Mouse (Mus musculus) spleen, postnatal 14 days (tissue): ENCODE measurements around the gene Orm1.

ENCODE experiments used
- DNase-seq, 2 experiments: peaks; one replicate each; pipeline ENCODE4 v3.0.0; 2021 to 2022; ENCODE audit warnings: low spot score in 2 of 2

Orm1 gene

DNA sequence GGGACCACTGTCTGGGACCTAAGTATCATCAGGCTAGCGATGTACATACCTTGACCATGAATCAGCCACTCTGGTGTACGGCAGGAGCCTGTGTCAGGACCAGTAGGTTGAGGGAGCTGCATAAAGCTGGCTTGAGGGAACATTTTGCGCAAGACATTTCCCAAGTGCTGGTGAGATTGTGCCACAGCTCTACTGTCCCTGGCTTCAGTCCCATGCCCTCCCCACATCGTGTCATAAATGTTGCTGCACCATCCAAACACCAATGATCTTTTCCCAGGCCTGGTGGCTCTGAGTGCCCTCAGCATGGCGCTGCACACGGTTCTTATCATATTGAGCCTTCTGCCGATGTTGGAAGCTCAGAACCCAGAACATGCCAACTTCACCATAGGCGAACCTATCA is at the start of gene Orm1:
Orm1 (plus strand) TSS at position 266 of the 400 bp plus-strand sequence.
- no peak for DNase-seq

DNA sequence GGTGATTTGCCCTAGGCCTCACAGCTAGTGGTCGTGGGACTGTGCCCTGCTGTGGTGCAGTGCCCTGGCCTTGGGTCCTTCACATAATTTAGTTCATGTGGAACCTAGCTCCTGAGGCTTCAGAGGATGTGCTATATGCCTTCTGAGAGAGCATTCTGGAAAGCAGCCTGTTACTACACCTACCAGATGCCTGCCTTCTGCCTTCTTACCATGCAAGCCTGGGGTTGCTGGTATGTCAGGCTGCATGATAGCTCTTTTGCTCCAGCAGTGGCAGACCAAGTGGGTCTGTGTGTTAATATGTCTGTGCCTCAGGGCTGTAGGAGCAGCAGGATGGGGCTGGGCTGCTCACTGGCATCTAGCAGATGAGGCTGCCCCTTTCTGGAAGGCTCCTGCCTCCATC is 48.7 kb upstream of the Orm1 start:
- DNase-seq = no peak

DNA sequence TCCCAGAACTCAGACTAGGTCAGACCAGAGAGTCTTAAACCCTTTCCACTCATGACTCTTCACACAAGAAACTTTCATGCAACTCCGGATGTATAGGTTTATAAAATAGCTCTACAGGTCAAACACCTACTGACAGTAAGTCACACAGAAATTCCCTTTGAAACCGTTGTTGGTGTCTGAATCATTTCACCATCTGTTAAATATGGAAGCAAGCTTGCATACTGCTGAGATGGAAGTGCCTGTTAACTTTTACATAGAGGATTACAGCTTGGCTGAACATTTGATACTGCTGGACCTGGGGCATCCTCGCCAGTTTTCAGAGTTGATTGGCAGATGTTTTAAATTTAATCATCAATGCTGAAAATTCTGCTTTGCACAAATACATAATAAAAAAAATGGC is 48.1 kb upstream of the Orm1 start:
- DNase-seq = no peak

- DNase-seq = no peak
Observed at GRCm38 (mm10) chr4:63296876-63297275, 47.5 kb upstream of the Orm1 start.

- no peak for DNase-seq
Observed at GRCm38 (mm10) chr4:63298191-63298590, 46.2 kb upstream of the Orm1 start.

GRCm38 (mm10) chr4:63302641-63303040 is 41.7 kb upstream of the Orm1 start:
- no peak for DNase-seq

DNA sequence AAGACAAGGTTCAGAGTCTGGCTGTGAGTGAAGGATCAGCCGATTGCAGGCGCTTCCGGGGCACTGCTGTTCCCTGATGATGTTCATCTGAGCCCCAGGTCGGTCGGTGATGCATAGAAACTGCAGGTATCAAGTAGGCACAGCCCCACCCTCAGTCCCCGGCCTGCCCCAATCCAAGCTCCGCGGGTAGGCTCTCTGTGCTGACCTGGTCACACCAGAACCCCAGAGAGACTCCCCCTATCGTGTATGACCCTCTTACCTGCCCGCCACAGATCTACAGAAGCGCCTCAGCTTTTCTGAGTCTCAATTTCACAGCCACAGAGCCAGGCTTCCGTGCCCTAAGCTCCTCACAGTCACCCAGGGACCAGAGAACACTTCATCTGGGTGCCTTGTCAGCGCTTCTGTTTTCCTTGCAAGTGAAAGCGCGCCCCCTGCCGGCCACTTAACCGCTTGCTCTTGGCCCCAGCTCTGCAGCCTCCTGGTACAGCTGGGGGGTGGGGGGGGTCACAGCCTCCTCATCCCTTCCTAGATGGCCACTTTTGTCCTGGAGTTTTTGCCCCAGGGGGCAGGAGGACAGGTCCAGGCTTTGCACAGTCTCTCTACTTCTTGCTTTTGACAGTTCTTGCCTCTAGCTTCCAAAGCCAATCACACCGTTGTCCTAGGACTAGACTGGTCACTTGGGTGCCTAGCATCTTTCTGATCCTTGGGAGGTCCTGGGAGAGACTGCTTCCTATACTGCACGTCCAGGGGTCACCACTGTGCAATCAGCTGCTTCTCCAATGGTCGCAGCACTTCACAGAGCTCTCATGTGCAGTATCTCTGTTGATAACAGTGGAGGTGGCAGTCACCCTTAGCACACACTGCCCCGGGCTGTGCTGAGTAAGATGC is 36.9 kb upstream of the Orm1 start:
- DNase-seq = peak; percentile 60 to 74

- no peak for DNase-seq
Observed at GRCm38 (mm10) chr4:63308316-63308715, 36.0 kb upstream of the Orm1 start.

- DNase-seq = no peak
Observed at GRCm38 (mm10) chr4:63310247-63310855, 34.0 kb upstream of the Orm1 start.

DNA sequence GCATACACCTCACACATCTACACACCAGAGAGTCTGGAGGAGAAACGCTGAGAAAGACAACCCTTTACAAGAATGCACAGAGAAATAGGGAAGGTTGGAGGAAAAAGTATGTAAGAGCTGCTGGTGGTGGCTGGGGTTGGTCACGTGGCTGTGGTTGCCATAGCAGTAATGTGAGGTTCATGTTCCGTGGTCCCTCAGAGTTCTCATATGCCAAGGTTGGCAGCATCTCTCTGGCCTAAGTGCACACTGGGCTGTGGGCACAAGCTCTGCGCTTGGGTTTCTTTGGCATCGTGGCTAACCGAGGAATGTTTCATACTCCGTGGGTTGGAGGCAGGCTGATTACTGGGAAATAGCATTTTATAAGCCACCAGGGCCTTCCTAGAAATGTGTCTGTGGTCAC is 32.9 kb upstream of the Orm1 start:
- no peak for DNase-seq

- DNase-seq = no peak
Observed at GRCm38 (mm10) chr4:63314063-63314462, 30.3 kb upstream of the Orm1 start.

GRCm38 (mm10) chr4:63316076-63316746 is 28.1 kb upstream of the Orm1 start:
- DNase-seq = no peak

DNA sequence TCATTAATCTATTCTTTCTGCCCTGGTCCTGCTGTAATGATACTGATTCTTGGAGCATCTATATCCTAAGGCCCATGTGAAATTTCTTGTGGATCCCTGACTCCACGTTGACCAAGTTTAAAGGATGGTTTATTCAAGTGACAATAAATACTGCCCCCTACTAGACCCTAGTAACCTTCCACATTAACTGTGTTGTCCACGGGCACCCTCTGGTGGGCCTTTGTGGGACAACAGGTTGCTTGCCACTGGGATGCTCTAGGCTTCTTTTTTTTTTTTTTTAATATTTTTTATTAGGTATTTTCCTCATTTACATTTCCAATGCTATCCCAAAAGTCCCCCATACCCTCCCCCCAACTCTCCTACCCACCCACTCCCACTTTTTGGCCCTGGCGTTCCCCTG is 24.8 kb upstream of the Orm1 start:
- DNase-seq = peak in 1 of 2 experiments; percentile 42

DNA sequence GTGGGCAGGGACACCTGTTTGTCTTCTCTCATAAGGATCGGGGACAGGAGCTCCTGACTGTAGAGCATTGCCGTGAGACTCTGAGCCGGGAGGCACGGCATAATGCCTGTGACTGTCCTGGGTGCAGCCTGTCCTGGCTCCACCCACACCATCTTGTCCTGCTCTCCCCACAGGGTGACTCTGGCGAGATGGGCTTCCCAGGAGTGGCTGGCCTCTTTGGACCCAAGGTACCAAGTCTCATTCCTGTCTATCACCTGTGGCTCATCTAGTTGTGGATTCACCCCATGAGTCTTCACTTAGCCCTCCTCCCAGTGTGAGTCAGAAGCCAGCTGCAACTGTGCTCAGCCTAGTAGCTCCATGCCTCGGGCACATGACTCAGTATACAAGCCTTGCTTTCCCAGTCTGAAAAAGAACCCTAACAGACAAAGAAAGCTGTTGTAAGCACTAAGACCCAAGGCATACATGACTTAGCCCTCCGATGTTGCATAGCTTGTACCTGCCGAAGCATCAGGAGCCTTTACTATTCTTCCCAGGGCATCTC is 21.0 kb upstream of the Orm1 start:
- DNase-seq = no peak

- no peak for DNase-seq
Observed at GRCm38 (mm10) chr4:63333403-63333802, 11.0 kb upstream of the Orm1 start.

DNA sequence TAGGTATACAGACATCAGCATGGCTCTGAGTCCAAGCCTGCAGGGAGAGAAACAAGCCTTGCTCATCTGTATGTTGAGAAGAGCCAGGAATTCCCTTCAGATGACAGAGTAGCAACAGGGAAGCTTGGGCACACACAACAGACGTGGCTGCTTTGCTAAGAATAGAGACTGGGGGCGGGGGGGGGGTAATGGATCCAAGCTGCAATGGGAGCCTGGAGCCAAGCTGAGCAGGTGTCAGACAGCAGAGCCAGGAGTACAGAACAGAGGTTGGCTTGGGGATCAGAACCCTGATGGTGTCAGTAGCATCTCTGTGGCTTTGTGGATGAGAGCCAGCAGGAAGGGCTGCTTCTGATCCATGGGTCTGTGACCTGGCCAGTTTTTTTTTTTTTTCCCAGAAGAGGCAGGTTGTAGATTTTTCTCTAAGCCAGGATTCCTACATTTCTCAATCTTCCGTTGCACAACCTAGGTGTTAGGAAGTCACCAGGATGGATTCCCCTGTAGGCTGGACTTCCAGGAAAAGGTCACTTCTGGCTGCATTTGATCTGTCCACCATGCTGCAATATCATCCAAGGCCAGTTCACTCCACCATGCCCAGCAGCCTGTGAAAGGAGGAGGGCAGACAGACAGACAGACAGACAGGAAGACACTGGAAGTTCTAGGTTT is 5.8 kb upstream of the Orm1 start:
- DNase-seq = no peak

GRCm38 (mm10) chr4:63342491-63342890 is 1.9 kb upstream of the Orm1 start:
- no peak for DNase-seq

GRCm38 (mm10) chr4:63343608-63344007 is 752 bp upstream of the Orm1 start:
- no peak for DNase-seq

- no peak for DNase-seq
Observed at GRCm38 (mm10) chr4:63345261-63345660, 901 bp downstream of the Orm1 start.

GRCm38 (mm10) chr4:63346659-63347058 is 2.3 kb downstream of the Orm1 start:
- DNase-seq = no peak

DNA sequence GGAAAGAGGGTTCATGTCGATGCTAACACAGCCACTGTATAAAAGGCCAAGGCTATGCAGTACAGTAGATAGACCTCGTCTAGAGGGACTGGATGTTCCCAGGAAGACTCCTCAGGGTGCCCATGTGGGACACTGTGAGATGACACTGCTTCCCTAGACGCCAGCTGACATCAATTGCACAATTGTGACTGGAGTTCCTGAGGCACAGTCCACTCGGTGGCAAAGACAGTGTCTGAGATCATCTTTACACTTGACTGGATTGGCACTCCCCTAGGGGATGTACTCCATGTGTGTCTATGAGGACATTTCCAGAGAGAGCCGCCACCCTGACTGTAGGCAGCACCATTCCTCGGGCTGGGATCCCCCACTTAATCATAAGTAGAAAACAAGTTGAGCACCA is 4.2 kb downstream of the Orm1 start:
- no peak for DNase-seq
